Mouse (Mus musculus) cerebellum, postnatal 4 days (tissue): ENCODE measurements at regions not wholly inside any gene's neighbourhood (a gene's known extent, or its start where the extent isn't known, plus 50 kb on each side); places are given as distances from the start of the nearest gene placed in this dataset.

ENCODE experiments used
- DNase-seq, 2 experiments: peaks; one replicate each; pipeline ENCODE4 v3.0.0; 2022; ENCODE audit warnings: low spot score in 2 of 2, mixed read lengths in 1 of 2

DNA sequence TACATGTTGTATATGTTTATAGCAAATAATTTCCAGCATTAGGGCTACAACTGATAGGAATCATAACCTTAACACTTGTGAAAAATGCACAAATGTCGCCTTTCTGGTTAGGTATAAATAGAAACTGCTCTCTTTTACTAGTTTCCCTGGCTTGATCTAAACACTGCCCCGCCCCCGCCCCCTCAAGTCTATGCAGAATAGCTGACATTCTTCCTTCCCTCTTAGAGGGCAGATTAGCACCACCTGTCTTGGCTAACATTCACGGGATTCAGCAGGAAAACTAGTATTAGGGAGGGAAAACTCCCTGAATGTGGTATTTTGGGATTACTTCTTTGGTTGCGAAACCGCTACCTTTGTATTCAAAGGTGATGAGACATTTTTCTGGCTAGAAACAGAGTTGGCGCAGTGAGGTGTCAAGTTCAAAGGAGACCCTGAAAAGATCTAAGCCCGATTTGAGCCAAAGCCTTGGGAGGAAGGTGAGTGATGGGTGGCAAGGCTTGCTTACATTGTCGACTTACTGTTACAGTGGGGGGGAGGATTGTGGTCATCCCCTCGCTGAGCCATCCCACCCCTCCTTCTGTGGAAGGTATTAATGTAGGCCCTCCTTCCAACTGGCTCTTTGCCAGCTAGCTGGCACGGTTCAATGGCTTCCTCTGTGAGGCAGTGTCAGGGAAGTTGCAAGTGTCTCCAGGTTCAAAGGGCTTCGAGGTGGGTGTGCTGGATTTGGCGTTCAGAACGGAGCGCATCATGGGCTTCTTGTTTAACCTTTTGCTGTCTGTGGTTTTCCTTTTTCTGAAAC is 209.8 kb upstream of the Nr2f2 start:
- peak in 1 of 2 experiments; percentile 26 for DNase-seq

DNA sequence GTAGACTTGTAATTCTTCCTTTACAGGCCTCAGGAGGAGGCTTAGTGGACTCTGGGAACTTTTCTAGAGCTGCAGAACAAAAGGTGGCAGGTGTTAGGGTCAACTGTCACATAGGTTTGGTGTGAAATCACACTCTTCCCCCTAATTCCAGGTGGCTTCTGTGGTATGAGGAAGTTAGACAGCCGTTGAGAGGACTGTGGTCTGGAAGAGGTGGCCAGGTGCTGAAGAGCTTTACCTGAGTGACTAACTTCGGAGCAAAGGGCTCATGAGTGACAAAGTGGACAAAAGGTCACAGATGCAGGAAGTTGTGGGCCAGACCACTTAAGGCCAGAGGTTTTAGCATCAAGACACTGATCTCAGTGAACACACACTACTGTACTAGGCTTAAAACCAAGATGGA is 209.1 kb upstream of the Nr2f2 start:
- no peak for DNase-seq

DNA sequence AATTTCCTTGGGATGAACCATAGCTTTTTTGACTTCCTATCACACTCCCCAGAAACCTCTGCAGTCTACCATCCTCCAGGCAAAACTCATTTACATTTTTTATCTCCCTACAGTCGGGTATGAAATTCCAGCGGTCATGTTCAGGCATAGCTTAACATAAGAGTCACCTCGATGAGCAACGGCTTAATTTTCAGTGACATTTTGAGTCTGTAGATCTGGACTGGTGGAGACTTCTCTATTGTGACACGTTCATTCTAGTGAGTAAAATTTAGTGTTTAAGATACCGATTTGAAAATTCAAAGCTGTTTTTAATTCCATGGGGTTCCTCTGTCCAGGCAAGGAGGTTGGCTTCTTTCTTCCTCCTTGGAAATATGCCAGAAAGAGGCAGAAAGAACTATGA is 207.7 kb upstream of the Nr2f2 start:
- DNase-seq: no peak

DNA sequence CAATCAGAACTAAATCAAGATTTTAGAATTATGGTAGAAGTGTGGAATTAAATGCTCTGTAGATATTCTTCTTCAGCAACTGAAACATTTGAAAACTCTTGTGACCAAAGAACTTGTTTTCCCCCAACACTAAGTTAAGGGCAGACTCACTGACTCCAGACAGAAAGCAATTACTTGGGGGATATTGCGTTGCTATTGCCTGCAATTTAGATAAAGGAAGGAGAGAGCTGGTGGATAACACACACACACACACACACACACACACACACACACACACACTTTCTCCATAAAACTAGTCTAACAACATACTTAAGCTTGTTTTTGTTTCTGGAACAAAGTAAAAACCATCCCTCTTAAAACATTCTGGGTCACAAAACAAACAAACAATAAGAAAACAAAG is 198.5 kb upstream of the Nr2f2 start:
- DNase-seq: no peak

DNA sequence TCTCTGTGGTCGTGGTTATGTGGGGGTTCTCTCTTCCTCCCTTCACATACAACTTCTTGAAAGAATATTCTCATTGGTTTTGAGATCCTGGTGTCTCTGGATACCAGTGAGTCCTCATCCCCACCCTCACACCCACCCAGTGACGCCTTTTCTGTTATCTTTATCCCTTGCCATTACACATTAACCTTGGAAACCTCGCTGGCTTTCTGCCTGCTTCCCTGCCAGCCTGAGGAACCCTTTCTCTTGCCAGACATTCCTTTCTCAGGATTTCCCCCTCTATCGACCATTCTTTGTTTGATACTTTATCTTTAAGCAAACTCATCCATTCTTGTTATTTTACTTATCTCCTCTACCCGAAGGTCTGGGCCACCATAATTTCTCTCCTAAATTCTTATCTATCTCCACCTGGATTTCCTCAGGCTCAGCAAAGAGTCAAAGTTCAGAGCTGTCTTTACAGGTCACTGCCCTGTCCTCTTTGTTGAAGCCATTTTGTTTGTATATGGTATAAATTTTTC is 182.5 kb upstream of the Nr2f2 start:
- no peak for DNase-seq

DNA sequence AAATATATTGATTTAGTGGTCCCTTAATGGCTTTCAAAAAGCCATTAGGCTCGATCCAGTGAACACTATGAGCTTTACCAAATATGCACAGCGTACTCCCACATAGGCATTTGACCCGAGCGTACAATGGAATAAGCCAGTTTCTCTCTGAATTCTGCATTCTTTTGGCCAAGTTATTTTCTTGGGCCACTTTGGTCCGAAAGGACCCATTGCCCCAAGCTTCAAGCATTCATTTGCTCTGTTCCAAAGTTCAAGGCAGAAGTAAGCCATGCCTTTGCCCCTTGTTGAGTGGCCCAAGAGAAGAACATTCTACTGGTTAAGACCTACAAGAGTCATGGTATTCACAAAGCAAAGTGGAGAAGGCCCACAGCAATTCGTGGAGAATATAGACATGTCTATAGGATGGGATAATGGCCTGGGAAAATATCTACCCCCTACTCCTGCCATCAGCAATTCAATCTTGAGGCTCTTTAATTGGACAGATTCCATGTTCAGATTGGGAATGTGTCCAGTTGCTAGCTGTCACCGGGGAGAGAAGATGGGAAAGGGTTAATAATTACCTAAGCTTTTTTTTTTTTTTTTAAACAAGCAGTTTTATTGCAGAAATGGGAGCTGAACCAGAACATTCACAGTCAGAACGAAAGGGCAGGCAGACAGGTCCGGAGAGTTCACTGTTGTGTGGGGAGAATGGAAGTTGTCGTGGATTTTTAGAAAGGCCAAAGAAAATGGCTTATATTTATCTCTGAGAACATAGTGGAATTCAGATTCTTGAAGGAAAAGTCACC is 175.5 kb upstream of the Nr2f2 start:
- no peak for DNase-seq

DNA sequence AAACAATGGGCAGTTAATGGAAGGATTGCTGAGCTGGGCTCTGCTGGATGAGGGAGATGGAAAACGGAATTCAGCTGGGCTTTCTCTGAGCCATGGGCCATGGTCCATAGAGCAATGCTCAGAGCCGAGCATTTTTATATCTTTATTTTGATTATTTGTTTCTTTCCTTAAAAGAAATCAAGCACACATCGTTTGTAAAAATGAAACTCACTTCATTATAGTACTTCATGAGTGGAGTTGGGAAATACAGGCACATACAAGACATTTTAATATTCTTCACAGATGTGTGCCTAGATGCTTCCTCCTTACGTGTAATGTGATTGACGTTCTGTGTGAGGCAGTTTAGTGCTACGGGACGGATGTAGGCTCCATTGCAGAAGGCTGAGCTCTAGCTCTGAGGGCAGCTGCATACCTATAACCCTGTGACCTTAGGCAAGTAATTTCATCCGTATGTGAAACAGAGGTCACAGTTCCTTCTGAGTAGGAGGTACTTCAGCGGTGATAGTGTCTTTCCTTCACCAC is 172.6 kb upstream of the Nr2f2 start:
- DNase-seq: no peak

DNA sequence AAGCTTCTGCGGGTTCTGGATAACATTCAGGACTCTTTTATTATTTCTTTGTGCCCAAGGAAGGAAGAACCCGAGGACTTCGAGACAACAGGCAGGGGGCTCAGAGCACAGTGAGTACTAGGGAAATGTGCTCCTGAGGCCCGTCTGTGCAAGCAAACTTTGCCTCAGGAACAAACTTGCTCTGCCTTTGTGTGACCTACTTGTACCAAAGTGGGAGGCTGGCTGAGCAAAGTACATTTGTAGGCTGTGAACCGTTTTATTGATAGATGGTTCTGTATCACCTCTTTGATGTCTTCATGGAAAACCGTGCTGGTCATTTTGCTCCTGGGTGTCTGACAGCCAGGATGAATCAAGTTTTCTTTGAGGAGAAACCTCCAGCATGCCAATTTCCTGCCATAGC is 169.5 kb upstream of the Nr2f2 start:
- no peak for DNase-seq

DNA sequence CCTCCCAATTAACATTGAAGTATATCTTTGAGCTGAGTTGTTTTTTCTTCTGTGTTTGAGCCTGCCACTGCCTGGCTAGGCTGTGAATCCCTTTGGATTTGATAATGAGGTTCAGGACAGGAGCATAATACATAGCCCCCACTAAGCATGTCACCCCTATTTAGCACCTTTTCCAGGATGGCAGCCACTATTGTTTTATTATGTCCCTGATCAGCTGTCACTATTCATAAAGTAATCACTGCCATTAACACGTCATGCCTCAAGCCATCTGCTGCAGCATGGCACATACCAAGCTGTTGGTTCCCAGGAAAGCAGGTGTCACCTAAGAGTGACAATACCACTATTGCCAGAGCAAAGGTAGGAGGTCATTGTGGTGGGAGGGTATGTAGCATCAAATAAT is 167.0 kb upstream of the Nr2f2 start:
- DNase-seq: no peak

DNA sequence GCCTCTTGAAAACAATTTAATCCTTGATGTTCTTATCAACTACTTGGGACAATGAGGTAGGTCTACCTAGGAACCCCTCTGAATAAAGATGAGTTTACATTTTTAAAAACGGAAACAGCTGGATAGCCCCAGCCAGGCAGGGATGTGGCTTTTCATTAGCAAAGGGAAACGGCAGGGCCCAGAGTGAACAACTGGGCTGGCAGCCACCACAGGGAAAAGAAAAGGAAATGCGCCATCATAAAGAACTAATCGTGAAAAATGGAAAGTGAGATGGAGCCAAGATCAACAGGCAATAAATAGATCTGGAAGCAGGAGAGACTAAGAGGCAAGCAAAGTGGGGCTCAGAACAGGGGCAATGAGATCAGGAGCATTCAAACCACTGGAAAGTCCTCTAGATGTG is 161.4 kb upstream of the Nr2f2 start:
- DNase-seq: no peak

DNA sequence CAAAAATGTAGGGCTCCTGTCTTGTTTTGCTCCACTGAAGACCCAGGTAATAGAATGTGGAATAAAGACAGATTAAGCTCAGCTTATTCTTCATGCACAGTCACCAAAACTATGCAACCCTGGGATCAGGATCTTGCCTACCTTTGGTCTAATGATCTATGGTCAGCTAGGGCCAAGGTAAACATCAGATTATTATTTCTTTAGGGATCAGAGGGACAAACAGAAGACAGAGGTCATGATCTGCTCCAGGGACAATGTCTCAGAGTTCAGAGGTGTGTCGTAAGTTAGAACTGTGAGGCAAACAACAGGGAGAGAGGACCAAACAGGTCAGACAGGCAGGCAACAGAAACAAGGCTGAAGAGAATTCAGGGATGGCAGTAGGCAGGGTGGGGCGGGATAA is 158.8 kb upstream of the Nr2f2 start:
- DNase-seq: no peak

DNA sequence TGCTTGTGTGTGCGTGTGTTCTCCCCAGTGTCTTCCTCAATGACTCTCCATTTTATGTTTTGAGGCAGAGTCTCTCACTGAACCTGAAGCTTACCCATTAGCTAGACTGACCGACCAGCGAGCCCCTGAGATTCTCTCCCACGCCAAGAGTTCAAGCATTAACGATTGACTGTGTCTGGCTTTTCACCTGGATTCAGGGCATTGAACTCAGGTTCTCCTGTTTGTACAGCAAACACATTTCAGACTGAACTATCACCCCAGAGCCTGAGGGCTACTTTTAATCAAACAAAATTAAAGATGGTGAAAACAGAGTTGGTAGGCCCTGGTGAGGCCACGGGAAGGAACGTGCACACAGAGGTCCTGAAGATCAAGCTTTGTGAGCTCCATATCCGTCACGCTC is 158.2 kb upstream of the Nr2f2 start:
- DNase-seq: no peak

DNA sequence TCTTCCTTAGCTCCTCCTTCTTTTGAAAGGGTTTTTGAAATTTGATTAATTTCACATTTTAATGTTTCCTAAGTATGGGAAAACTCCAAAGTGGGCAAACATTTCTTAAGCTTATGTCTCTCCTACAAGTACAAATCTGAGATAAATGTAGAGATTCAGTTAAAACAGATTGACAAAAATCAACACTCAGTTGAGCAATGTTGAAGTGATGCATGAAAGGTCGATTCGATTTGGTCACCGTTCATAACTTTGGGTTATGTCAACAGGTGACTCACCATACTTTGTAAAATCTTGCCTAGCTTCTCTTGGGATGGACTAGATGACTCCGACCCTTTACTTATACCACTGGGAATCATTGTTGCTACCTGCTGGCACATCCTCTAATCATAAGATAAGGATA is 157.7 kb upstream of the Nr2f2 start:
- no peak for DNase-seq

DNA sequence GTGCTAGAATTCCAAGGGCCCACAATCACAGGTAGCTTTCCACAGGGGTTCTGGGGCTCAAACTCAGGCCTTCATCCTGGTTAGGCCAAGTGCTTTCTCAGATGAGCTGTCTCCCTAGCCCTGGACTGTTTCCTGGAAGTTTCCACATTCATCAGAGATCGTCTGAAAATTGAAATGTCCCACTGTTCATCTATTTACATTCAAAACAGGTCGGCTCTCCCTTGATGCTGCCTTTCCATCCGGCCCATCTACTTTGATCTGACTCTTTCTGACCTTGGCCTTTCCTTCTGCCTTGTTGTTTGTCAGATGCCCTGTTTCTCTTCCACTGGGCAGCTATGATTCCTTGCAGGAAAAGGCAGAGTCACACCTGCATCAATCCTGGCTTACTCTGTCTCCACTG is 150.2 kb upstream of the Nr2f2 start:
- DNase-seq: no peak

DNA sequence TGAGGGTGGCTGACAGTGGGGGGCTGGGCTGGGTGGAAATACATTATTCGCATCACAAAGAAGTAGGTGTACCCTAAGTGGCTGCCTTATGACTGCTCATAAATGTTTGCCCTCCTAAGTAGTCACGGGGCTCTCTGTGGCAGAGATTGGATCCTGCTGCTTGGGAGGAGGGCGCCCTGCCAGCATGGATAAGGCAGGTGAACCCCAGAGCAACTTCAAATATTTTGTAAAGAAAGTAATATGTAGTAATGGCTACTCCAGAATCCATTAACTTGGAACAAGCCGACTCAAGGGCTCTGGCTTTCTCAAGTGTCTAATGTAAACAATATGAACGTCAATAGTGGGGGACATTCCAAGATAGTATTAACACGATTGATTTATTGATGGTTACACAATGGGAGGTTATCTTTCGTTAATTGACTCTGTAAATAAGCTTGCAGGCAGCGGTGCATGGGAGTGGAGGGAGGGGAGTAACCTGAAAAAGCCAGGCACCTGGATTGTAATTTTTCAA is 148.9 kb upstream of the Nr2f2 start:
- DNase-seq: no peak

DNA sequence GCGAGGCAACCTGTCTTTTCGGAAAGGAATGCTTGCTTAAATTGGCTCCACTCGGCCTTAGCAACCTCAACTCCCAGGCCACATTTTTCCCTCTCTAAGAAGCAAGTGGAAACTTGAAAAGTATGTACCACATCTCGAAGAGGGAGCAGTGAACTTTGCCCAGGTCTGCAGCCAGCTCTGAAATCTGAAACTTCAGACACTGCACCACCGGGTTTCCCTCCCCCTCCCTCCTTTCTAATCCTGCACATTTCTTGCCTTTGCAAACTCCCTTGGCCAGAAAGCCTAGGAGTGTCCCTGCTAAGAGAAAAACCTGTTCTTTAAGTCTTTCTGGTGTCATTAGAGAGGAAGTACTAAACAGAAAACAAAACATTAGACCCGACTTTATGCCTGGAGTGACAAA is 148.1 kb upstream of the Nr2f2 start:
- DNase-seq: no peak

DNA sequence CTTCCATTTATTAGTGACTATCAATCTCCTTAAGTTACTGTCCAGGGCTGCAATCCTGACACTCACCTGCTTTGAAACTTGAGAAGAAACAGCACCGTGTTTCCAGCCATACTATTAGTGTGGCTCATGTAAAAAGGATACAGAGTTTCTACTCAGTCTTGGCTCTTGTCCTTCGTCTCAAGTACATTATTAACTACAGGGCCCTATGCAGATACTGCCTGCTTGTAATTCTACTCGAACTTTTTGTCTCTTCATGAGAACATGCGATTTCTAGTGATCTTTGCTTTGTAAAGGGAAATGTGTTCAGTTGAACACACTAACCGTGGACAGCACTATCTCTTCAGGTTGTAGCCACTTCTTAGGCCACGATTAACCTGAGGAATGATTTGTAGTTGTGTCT is 145.8 kb upstream of the Nr2f2 start:
- no peak for DNase-seq

DNA sequence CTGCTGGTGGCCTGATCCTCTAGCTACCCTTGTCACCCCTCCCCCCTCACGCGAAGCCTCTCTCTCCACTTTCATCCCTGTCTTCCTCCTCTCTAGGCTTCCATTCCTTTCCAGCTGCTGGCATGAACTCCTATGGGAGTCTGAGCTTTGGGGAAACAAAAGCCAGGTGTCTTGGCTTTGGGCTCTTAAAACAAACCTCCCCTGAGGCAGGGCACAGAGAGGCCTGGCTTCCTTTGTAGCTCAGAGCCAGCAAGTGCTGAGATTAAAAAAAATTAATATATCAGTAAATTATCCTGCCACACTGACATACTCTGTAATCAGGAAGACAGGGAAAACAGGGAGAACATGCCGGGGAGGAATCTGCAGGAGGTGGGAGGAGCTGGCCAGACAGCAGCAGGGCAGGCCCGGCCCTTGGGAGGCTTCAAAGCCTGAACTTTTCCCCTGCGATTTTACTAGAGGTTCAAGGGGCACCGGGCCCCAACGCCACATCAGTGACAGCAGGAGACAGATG is 139.2 kb upstream of the Nr2f2 start:
- DNase-seq: no peak

DNA sequence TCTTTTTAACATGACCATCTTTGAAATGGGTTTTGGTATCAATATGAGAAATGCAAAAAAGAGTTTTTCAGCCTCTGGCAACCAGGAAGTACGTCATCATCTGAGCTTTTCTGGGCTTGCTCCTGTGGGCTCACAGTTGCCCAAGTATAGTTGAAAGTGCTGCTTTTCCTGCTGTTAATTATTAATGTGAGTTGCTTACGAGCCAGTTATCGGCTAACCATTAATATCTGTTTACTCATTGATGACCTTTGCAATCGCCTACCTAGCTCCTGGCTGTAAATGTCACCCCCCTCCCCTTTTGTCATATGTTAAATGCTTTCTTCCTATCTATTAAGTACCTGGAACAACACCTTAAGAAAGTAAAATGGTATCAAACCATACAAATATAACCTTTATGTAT is 135.3 kb upstream of the Nr2f2 start:
- DNase-seq: no peak

DNA sequence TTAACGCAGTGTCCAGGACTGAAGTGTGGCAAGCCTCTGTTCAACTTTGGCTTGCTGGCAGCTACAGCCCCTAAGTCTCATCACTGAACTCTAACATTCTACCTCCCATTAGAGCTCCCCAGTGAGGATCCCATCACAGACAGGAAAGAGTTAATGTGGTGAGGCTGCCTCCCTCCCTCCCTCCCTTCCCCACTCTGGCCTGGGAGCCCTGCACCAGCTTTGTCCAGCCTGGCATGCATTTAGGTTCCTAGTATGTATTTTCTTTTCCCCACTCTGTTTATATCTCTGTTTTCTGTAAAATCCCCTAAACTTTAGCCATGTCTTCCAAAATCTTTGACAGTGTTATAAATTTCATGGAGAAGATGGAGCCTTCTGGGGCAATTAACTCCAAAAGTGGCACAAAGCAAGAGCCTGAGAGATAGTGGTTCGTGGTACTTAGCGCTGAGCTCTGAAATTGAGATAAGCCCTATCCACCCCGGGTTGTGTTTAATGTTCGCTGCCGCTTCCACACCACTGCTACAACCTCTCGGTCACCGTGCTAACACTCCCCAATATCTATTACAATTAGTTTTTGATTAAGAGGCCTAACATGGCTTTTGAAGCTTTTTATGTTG is 130.1 kb upstream of the Nr2f2 start:
- DNase-seq: no peak

DNA sequence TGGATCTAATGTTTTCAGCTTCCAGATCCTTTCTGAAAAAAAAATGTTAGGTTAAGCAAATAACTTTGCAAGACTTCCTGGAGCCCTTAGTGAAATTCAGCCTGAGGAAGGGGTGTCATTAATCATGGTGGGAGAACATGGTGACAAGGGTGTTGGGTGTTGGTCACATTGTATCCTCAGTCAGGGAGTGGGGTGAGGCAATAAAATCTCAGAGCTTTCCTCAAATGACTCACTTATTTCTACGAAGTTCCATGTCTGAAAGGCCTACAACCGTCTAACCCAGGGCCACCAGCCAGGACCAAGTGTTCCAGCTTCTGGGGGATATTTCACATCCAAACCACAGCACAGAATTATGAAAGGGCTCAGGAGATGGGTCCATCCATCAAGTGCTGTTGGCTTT is 117.7 kb upstream of the Nr2f2 start:
- DNase-seq: no peak

DNA sequence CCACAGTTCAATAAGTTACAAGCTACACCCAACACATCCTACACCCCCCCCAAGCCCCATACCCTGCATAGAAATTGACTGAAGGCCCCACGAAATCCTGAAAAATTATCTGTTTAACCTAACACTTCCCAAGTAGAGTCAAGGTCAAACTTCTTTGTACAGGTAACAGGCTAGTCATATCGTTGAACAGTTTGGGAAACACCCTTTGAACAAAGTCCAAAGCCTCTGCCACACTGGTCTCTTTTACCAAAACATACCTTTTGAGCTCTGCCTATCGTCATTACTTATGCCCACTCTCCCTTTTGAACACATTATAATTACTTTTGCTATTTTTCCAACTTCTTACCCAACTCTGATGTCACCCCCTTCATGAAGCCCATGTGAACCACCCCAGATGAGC is 117.0 kb upstream of the Nr2f2 start:
- DNase-seq: no peak
